Mouse (Mus musculus) brain, embryonic 14.5 days (tissue): ENCODE results near the gene Pxt1.
A peak's percentile ranks its signal among the peaks of the same experiment; 100 is the strongest.

Experiments used
- CTCF ChIP-seq: fragments of 200-500 bp; IDR thresholded peaks from 2 replicates; pipeline ENCODE4 v1.5.1; 2012; ENCODE audit warnings: inconsistent platforms, mild to moderate bottlenecking, moderate library complexity, borderline replicate concordance; ENCODE audit not compliant: insufficient read depth, insufficient read length; ENCODE audit errors: extremely low read depth
- POLR2A ChIP-seq: fragments of 200-500 bp; IDR thresholded peaks from 2 replicates; pipeline ENCODE4 v1.6.1; 2012; ENCODE audit warnings: mild to moderate bottlenecking, inconsistent platforms, borderline replicate concordance; ENCODE audit not compliant: poor library complexity, insufficient read depth, insufficient read length, severe bottlenecking; ENCODE audit errors: extremely low read depth

DNA sequence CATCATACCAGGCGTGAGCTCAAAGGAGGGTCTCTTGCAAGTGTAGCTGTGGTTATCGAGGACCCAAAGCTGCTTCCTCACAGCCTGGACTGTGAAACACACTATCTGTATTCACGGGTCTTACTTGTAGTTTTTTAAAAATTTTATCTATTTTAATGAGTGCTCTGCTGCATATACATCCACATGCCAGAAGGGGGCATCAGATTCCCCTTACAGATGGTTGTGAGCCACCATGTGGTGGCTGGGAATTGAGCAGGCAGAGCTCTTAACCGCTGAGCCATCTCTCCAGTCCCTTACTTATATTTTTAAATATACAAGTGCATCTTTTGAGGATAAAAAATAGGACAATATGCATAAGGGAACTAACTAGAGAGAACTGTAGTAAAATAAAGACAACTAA, 44.1 kb upstream of the Pxt1 start:
- TF ChIP-seq POLR2A (no peak), CTCF (peak; percentile 69; the same call in 1 of the 2 replicates)
